Mouse (Mus musculus): ENCODE results near the gene Med12l.

DNA sequence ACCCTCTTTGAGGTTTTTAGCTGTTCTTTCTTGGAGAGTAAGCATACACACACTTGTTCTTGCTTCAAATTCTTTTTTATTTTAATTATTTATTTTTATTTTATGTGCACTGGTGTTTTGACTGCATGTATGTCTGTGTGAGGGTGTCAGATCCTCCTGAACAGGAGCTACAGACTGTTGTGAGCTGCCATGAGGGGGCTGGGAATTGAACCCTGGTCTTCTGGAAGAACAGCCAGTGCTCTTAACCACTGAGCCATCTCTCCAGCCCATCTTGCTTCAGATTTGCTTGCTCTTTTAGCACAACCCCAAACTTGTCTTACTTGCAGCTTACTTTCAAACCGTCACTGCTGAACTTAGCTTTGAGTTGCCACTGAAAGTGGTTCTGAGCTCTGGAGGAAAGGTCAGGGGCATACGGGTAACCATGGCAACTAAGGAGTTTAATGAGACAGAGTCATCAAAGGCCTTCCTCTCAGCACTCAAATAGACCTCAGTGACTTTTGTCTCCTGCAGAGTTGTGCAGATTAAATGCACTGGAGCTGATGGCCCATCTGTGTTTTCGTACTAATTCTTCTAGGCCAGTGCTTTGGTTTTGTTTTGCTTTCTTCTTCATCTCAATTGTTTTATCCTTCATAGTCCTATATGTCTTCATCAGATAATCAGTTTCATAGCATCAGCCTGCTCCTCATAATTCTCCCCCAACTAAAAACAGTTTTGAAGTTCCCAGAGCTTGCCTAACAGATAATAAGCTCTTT, 272.1 kb downstream of the Med12l start:
- TF ChIP-seq CTCF (IDR thresholded peaks at IDR 0.05; ENCODE audit: low read depth, low read length): no peak
- no peak for TF ChIP-seq TAL1 (conservative IDR thresholded peaks at IDR 0.05; ENCODE audit: low read depth, low read length)
- no peak for TF ChIP-seq GATA1 (IDR thresholded peaks at IDR 0.05; ENCODE audit: borderline replicate concordance, low read length)
- no peak for TF ChIP-seq GATA2 (IDR thresholded peaks at IDR 0.05; ENCODE audit: borderline replicate concordance, low read depth, low read length)
- no peak for TF ChIP-seq POLR2AphosphoS5 (IDR thresholded peaks at IDR 0.05; ENCODE audit: insufficient replicate concordance, low read depth, low read length)
